Mouse (Mus musculus) G1E (cell line): ENCODE measurements around the gene Odr4.

ENCODE experiments used
- CTCF ChIP-seq: IDR thresholded peaks from 2 replicates; pipeline ENCODE4 v1.5.1; 2012; ENCODE audit warnings: low read depth, low read length, inconsistent platforms, mixed read lengths
- GATA1 ChIP-seq: IDR thresholded peaks from 2 replicates; pipeline ENCODE4 v1.6.1; 2012; ENCODE audit warnings: borderline replicate concordance, low read length, inconsistent platforms, mixed read lengths
- POLR2AphosphoS5 ChIP-seq: IDR thresholded peaks from 2 replicates; pipeline ENCODE4 v1.6.1; 2012; ENCODE audit warnings: low read depth, low read length, inconsistent platforms; ENCODE audit not compliant: insufficient replicate concordance
- TAL1 ChIP-seq: conservative IDR thresholded peaks from 2 replicates; pipeline ENCODE4 v1.6.1; 2012; ENCODE audit warnings: low read depth, low read length, inconsistent platforms, mixed read lengths

GRCm38 (mm10) chr1:150425665-150426064, 32.8 kb upstream of the Odr4 start:
- TF ChIP-seq GATA1: no peak
- no peak for TF ChIP-seq CTCF
- TF ChIP-seq TAL1: no peak
- TF ChIP-seq POLR2AphosphoS5: no peak
